Mouse (Mus musculus) heart, embryonic 12.5 days (tissue): ENCODE data around the gene Pip4p1. TPM values are rescaled to one million over a fixed set of nuclear protein-coding genes. Genes with fewer than 3 reads are reported as not detected.
"Not testable (repeated sequence)": the region's sequence is repeated elsewhere in the genome, so short reads cannot be mapped to it uniquely, and the experiment has no call there.

Source experiments
- ATAC-seq: fragments of 200-750 bp; cut with Nextera tagmentation; 2 replicates; pipeline ENCODE4 v1.8.0; 2017; ENCODE audit warnings: moderate TSS enrichment, moderate library complexity; ENCODE audit not compliant: insufficient number of reproducible peaks, low FRiP score
- H3K27ac ChIP-seq: fragments of 300-500 bp; sonication (generic); 2 replicates; pipeline ENCODE4 v1.5.1; 2016; ENCODE audit warnings: mild to moderate bottlenecking, moderate library complexity; ENCODE audit not compliant: poor library complexity, severe bottlenecking
- H3K27me3 ChIP-seq: fragments of 300-500 bp; sonication (generic); replicated peaks from 2 replicates; pipeline ENCODE4 v1.6.1; 2016; ENCODE audit warnings: mild to moderate bottlenecking, moderate library complexity
- H3K36me3 ChIP-seq: fragments of 300-500 bp; sonication (generic); 2 replicates; pipeline ENCODE4 v1.6.1; 2016; ENCODE audit warnings: mild to moderate bottlenecking, moderate library complexity
- H3K4me1 ChIP-seq: fragments of 300-500 bp; sonication (generic); replicated peaks from 2 replicates; pipeline ENCODE4 v1.6.1; 2016; ENCODE audit warnings: mild to moderate bottlenecking
- H3K4me2 ChIP-seq: fragments of 300-500 bp; sonication (generic); 2 replicates; pipeline ENCODE4 v1.6.1; 2016; ENCODE audit warnings: mild to moderate bottlenecking, moderate library complexity
- H3K4me3 ChIP-seq: fragments of 300-500 bp; sonication (generic); 2 replicates; pipeline ENCODE4 v1.5.1; 2016; ENCODE audit warnings: mild to moderate bottlenecking
- H3K9ac ChIP-seq: fragments of 300-500 bp; sonication (generic); 2 replicates; pipeline ENCODE4 v1.6.1; 2016; ENCODE audit warnings: mild to moderate bottlenecking, moderate library complexity
- H3K9me3 ChIP-seq: fragments of 300-500 bp; sonication (generic); replicated peaks from 2 replicates; pipeline ENCODE4 v1.6.1; 2016; ENCODE audit warnings: mild to moderate bottlenecking, moderate library complexity
- WGBS: fragments of 180-500 bp; shearing (Covaris S2); methylation state at CpG from one replicate; pipeline ENCODE4 v1.1.7; 2016; 5-methylcytosine and 5-hydroxymethylcytosine counted together
- polyA plus RNA-seq: library from polyadenylated mRNA; unstranded; fragments of >200 nt; fragmentation: Nextera tagmentation; extraction: Ambion mirVana; gene quantifications from 2 replicates; pipeline ENCODE4 v1.2.1, GENCODE M21; 2016

Pip4p1 gene
- 33.6 and 37.3 TPM in 2 replicates for polyA plus RNA-seq

DNA sequence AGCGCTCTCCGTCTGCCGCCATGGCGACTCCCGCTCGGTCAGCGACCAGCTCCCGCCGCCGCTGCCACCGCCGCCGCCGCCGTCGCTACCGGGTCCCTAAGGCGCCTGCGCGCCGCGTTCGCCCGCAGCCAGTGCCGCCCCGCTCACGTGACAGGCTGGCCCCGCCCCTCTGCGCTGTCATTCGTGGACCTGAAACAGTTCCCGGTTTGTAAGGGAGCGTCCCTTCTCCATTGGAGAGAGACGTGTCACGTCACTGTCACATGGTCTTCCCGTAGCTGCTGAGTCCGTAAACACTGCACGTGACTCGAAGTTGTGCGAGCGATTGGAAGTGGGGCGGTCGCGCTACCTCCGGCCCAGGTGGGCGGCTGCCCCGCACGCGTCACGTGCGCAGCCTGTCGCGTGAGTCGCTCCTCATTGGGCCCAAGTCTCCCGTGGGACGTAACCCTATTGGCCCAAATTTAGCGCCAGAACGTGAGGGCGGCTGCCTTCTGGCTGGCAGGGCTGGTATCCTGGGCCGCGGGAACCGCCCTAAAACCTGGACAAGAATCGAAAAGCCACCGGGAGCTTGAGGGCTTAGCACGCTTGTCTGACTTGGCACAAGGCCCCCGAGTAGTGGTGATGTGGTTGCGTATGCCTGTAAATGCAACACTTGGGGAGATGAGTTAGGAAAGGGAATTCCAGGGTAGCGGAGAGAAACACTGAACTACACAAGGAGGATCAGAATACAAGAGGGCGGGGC lies at the start of gene Pip4p1, which contains the start of gene Pnp:
Gene Pip4p1, minus strand, starts transcription at position 103 of the 739 bp plus-strand sequence.
Gene Pnp, plus strand, starts transcription at position 329 of the 739 bp plus-strand sequence.
- peak within 1 kb of the TSS; percentile 86 for H3K27ac ChIP-seq
- H3K27me3 ChIP-seq, result no peaks in the 10 kb centered on the region
- peak within 1 kb of the TSS; percentile 97 for H3K9ac ChIP-seq
- under 1% methylated on average over 68 of the region's 68 CpGs for WGBS
- peak within 1 kb of the TSS; percentile 88 for H3K4me3 ChIP-seq
- H3K9me3 ChIP-seq, result no peaks in the 10 kb centered on the region
- H3K4me2 ChIP-seq, result peak within 1 kb of the TSS; percentile 96
- H3K36me3 ChIP-seq, result peaks cover 37% of the 10 kb centered on the region
- peaks cover 17% of the 10 kb centered on the region for H3K4me1 ChIP-seq
- peak; percentile 99 for ATAC-seq

- ATAC-seq, result no peak
- H3K9me3 ChIP-seq, result 0 out of 2 replicates have a peak, but pooled peaks cover 4% of the 10 kb centered on the region
Observed at GRCm38 (mm10) chr14:50979631-50980030, 49.0 kb upstream of the Pip4p1 start.

GRCm38 (mm10) chr14:50978451-50978850 lies 47.8 kb upstream of the Pip4p1 start:
- not testable (repeated sequence) for H3K9ac ChIP-seq, H3K4me3 ChIP-seq, H3K36me3 ChIP-seq, H3K9me3 ChIP-seq, ATAC-seq, H3K27ac ChIP-seq, H3K4me2 ChIP-seq, H3K27me3 ChIP-seq, H3K4me1 ChIP-seq
- WGBS, result 77% methylated on average over 6 of the region's 6 CpGs

More at GRCm38 (mm10) chr14:50979631-50980030, 49.0 kb upstream of the Pip4p1 start:
- Histone ChIP-seq H3K9ac (no peak overlapping the region), H3K27me3 (no peaks in the 10 kb centered on the region), H3K36me3 (no peaks in the 10 kb centered on the region), H3K4me3 (no peak overlapping the region), H3K27ac (no peak overlapping the region), H3K4me1 (peaks cover 5% of the 10 kb centered on the region), H3K4me2 (no peak overlapping the region)

DNA sequence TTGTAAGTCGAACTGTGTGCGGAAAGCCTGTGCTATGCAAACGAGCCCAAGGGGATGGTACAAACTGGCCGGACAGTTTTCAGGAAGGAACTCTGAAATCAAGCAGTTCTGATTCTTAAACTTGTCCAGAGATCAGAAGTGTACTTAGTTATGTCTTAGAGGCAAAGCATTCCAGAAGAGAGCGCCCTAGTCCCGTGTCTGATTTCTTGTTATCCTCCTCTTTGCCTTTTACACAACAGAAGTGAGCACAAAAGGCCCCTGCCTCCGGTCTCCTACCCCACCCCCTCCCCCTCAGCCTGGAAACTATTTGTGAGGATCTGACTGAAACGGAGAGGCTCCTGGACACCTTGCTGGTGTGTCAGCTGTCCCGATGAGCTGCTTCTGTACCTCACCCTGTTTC lies 46.0 kb upstream of the Pip4p1 start:
- Histone ChIP-seq H3K9me3 (no peaks in the 10 kb centered on the region), H3K36me3 (no peaks in the 10 kb centered on the region), H3K4me1 (peaks cover 5% of the 10 kb centered on the region), H3K4me2 (peak overlapping the region; percentile 32), H3K27ac (no peak overlapping the region), H3K27me3 (no peaks in the 10 kb centered on the region), H3K4me3 (no peak overlapping the region), H3K9ac (no peak overlapping the region)
- ATAC-seq, result no peak
- 26% methylated on average over 9 of the region's 9 CpGs for WGBS

GRCm38 (mm10) chr14:50975001-50975400 lies 44.3 kb upstream of the Pip4p1 start:
- Histone ChIP-seq H3K27me3 (no peaks in the 10 kb centered on the region), H3K4me1 (peaks cover 5% of the 10 kb centered on the region), H3K4me2 (no peak overlapping the region), H3K9me3 (no peaks in the 10 kb centered on the region), H3K9ac (no peak overlapping the region), H3K36me3 (no peaks in the 10 kb centered on the region), H3K4me3 (no peak overlapping the region), H3K27ac (no peak overlapping the region)
- ATAC-seq, result no peak
- WGBS, result 36% methylated on average over 5 of the region's 5 CpGs

GRCm38 (mm10) chr14:50973700-50974099 lies 43.0 kb upstream of the Pip4p1 start:
- H3K4me2 ChIP-seq, result no peak overlapping the region
- no peak overlapping the region for H3K9ac ChIP-seq
- H3K27ac ChIP-seq, result no peak overlapping the region
- WGBS, result 46% methylated on average over 4 of the region's 4 CpGs
- H3K36me3 ChIP-seq, result no peaks in the 10 kb centered on the region
- ATAC-seq, result no peak
- H3K4me3 ChIP-seq, result no peak overlapping the region
- H3K27me3 ChIP-seq, result no peaks in the 10 kb centered on the region
- no peaks in the 10 kb centered on the region for H3K9me3 ChIP-seq
- H3K4me1 ChIP-seq, result peaks cover 9% of the 10 kb centered on the region

DNA sequence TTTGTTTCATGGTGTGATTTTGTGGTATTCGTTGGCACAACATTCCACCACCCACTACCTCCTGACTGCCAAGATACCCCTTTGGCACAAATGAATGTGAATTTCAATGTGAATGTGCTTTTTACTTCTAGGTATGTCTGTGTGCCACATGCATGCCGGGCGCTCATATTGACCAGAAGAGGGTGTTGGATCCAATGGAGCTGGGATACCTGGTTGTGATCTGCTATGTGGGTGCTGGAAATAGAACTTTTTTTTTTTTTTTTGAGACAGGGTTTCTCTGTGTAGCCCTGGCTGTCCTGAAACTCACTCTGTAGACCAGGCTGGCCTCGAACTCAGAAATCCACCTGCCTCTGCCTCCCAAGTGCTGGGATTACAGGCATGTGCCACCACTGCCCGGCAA lies 42.4 kb upstream of the Pip4p1 start:
- WGBS, result 86% methylated on average over 5 of the region's 5 CpGs
- H3K9ac ChIP-seq, H3K27ac ChIP-seq, H3K4me2 ChIP-seq, H3K27me3 ChIP-seq, H3K4me3 ChIP-seq, H3K4me1 ChIP-seq, H3K9me3 ChIP-seq, ATAC-seq, H3K36me3 ChIP-seq: not testable (repeated sequence)

GRCm38 (mm10) chr14:50970822-50971221 lies 40.2 kb upstream of the Pip4p1 start:
- Histone ChIP-seq H3K4me1 (peaks cover 4% of the 10 kb centered on the region), H3K27me3 (no peaks in the 10 kb centered on the region), H3K9ac (no peak overlapping the region), H3K4me3 (no peak overlapping the region), H3K4me2 (no peak overlapping the region), H3K36me3 (no peaks in the 10 kb centered on the region), H3K27ac (no peak overlapping the region), H3K9me3 (no peaks in the 10 kb centered on the region)
- 35% methylated on average over 1 of the region's 1 CpGs for WGBS
- ATAC-seq, result no peak

GRCm38 (mm10) chr14:50969558-50970544 lies 39.2 kb upstream of the Pip4p1 start:
- WGBS, result 22% methylated on average over 12 of the region's 12 CpGs
- Histone ChIP-seq H3K4me1 (peaks cover 4% of the 10 kb centered on the region), H3K27ac (peak overlapping the region; percentile 54), H3K9ac (peak overlapping the region; percentile 35; the same call in 1 of the 2 replicates), H3K9me3 (no peaks in the 10 kb centered on the region), H3K27me3 (no peaks in the 10 kb centered on the region), H3K36me3 (no peaks in the 10 kb centered on the region), H3K4me2 (peak overlapping the region; percentile 44), H3K4me3 (0 out of 2 replicates have a peak overlapping the region, but pooled peaks have one; percentile 3)
- ATAC-seq, result no peak

DNA sequence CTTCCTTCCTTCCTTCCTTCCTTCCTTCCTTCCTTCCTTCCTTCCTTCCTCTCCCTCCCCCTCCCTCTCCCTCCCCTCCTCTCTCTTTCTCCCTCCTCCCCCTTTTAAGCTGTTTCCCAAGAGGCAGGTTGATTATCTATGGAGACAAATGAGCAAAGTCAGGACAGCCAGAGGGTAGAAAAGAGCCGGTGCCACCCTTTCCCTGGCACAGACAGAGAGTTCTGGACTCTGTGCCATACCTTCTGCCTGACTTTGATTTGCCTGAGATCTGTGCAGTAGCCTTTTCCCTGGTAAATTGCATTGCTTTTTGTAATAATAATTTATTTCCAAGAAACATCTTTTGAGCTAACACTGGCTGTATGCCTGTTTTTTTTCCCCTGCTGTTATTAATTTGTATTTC lies 38.4 kb upstream of the Pip4p1 start:
- Histone ChIP-seq H3K4me2 (no peak overlapping the region), H3K9ac (no peak overlapping the region), H3K4me1 (peaks cover 4% of the 10 kb centered on the region), H3K27me3 (no peaks in the 10 kb centered on the region), H3K36me3 (no peaks in the 10 kb centered on the region), H3K27ac (no peak overlapping the region), H3K4me3 (no peak overlapping the region), H3K9me3 (no peaks in the 10 kb centered on the region)
- ATAC-seq, result no peak
- 27% methylated on average over 1 of the region's 1 CpGs for WGBS
